Mouse (Mus musculus) CD4-positive, CD25-positive, alpha-beta regulatory T cell, adult 4 months (primary cell): ENCODE data around the gene Hoxc10. TPM values are rescaled to one million over a fixed set of nuclear protein-coding genes. Genes with fewer than 3 reads are reported as not detected.

Experiments used
- ATAC-seq: one replicate; pipeline ENCODE4 v1.8.0; 2017
- polyA plus RNA-seq, 2 experiments: library from polyadenylated mRNA; unstranded; fragments of 100-300 nt; shearing (Covaris generic); gene quantifications; one replicate each; pipeline ENCODE4 v1.2.1; 2017

Hoxc10 gene
- polyA plus RNA-seq: not detected

- ATAC-seq: no peak
Observed at GRCm38 (mm10) chr15:102966776-102967311, at the start of gene Hoxc10. TSS of gene Hoxc10 (plus strand) at chr15:102966796.

DNA sequence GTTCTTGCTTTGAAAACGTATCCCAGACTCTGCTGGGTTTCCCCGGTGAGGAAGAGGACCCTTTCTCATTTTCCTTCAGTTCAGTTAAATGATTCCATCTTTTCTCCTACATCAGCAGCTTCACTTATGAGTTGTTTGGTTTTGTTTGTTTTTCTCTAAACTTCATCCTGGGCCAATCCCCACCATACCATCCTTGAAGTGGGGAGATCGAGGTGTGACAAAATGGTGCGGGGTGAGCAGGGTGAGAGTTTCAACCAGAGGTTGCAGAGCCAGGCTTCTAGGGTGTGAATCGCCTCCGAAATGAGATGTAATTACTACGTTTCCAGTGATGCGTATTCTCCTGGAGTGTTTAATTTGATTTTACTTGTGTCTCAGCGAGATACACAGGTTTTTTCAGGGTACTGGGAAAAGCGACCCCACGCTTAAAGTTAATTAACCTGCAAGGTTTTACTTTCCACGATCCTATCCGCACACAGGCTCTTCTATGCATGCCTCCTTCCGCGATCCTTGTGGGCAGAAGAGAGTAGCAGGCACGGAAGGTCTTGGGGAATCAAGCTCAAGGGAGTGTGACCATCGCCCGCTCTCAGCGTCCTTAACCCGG, 48.5 kb upstream of the Hoxc10 start:
- no peak for ATAC-seq

- no peak for ATAC-seq
Observed at GRCm38 (mm10) chr15:102918611-102919265, 47.9 kb upstream of the Hoxc10 start.

DNA sequence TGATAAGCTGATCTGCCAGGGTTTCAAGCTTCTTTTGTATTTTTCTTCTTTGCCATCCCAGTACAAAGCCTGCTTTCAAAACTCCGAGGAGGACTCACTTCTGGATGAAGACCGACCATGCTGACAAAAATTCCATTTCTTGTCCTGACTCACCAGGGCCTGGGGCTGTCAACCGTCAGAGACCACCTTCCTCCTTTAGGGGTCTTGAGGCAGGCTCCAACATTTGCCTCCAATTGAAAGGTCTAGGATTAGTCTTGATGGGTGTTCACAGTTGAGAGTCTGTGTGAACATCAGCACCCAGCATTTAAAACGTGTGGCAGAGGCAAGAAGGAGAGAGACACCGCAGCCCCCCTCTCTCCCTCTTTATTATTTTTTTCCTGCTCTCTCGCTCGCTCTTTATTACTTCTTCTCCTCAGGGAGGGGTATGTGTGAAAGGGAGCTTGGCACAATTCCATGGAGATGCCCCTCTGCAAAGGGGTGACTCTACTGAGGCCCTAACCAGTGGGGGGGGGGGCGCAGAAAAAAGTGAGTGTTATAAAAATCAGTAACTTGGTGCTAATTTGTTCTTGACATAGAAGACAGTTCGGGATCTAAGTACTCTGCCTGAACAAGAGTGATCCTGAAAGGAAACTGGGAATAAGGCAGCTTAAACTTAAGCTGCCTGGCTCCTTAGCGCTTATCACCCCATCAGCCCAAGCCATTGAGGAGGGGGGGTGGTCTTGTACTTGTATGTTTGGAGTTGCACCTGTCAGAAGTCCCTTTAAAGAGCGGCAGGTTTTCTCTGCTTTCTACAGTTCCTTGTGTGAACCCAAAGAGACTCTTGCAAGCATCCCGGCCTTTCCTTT, 47.0 kb upstream of the Hoxc10 start:
- ATAC-seq: no peak

DNA sequence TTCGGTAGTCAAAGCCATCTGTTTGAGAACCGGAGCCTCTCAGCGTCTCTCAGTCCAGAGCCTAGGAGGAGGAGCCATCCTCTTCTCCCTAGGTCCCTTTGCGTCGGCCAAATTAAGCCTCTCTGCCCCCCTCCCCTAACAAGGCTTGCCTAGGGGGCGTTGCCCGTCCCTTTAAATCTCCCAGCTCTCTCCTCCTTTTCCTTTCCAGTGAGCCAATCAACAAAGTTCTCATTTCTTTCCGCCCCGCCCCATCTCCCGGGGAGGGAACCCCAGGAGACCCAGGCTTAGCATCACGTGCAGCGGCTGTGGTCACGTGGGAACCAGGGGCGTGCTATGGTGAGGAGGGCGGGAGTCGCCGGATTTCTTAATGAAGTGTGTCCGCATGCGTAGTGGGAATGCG, 46.0 kb upstream of the Hoxc10 start:
- peak; percentile 26 for ATAC-seq

DNA sequence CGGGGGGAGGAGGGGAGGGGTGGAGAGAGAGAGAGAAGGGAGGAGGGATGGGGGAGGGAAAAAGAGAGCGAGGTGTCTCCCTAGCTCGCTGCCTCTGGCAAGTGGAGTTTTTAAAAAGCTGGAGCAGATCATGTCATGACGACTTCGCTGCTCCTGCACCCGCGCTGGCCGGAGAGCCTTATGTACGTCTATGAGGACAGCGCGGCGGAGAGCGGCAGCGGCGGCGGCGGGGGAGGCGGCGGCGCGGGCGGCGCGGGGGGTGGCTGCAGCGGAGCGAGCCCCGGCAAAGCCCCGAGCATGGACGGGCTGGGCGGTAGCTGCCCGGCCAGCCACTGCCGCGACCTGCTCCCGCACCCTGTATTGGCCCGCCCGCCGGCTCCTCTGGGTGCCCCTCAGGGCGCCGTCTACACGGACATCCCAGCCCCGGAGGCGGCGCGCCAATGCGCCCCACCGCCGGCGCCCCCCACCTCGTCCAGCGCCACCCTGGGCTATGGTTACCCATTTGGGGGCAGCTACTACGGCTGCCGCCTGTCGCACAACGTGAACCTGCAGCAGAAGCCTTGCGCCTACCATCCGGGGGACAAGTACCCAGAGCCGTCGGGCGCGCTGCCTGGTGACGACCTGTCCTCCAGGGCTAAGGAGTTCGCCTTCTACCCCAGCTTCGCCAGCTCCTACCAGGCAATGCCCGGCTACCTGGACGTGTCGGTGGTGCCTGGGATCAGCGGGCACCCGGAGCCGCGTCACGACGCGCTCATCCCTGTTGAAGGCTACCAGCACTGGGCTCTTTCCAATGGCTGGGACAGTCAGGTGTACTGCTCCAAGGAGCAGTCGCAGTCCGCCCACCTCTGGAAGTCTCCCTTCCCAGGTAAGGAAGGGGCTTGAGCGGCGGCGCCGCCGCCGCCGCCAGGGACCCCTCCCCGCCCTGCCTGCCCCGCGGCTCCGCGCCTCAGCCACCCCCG, 45.3 kb upstream of the Hoxc10 start, which contains the start of gene Hoxc13:
Gene Hoxc13, plus strand, starts transcription at position 51 of the 959 bp plus-strand sequence.
- ATAC-seq: no peak

- ATAC-seq: no peak
Observed at GRCm38 (mm10) chr15:102922012-102922362, 44.6 kb upstream of the Hoxc10 start.

DNA sequence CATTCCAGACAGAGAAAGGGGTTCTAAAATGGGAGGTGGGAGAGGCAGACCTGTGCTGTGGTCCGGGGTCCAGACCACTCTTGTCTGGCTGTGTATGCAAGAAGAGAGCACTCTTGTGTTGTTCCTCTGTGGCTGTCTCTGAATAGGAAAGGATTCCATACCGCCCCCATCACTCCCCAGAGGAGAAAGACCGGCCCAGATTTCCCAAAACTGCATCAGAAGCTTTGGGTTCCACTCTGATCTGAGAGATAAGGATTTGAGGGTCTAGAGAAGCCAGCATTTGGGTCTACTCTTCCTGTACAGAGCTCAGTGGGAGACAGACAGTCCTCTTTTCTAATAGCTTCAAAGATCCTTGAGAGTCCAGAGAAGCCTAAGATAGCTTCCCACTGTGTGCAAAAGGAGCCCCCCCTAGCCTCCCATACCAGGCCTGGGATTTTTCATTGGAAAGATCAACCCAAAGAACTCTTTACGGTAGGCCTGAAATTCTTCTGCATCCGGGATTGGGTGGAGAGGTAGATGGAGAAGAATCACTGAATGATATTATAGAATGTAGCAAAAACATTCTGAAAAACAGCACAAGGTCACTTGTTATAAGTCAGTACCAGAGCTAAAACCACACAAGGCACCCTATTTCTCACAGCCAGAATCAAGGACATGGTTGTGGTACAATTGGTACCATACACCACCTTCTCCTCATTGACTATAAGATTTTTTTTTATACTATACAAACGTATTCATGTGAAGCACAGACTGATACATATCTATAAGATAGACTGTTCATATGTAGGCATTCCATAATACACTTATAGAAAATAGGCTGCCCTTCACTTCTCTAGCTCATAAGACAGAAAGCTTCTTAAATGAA, 43.7 kb upstream of the Hoxc10 start:
- no peak for ATAC-seq

GRCm38 (mm10) chr15:102927032-102927645, 39.5 kb upstream of the Hoxc10 start:
- no peak for ATAC-seq

DNA sequence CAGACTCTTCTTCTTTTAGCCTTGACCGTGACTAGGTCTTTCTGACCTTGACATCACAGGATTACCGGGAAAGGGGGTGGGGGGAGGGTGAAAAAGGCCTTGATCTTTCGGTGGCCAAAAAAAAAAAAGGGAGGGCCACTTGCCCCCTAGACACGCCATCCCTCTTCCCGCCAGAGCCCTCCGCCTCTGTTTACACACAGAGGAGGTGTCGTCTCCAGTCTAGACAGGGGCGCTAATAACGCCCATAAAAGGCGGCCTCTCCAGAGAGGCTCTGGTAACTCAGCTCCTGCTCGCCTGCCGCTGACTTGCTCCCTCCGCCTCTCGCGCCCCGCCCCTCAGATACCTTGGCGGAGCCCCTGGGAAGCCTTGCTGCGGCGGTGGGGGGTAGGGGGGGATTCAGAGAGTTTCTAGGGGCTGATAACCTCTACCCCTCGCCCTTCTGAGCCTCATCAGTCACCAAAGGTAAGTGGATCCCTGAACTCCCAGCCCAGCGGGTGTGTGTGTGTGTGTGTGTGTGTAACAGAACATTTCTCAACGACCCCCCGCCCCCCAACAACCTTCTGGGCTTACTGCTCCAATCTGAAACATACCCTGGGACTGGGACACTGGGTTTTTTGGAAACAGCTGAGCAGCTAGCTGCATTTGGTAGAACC, 34.8 kb upstream of the Hoxc10 start:
- no peak for ATAC-seq

DNA sequence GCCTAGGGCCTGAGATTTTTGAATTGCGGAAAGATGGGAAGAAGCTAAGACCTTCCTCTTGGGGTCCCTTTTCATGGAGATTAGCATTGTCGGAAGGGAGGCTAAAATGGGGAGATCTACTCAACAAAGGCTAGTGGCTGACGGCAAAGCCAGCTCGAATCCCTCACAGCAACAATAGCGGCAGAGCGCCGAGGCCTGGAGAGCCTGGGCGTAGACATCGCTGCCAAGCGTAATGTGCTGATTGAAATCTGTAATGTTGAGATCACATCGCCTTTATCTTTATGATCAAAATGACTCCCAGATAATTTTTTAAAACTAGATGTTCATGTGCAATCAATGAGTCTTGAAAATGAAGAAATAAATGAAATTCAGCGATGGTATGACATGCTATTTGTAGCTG, 32.2 kb upstream of the Hoxc10 start:
- no peak for ATAC-seq

DNA sequence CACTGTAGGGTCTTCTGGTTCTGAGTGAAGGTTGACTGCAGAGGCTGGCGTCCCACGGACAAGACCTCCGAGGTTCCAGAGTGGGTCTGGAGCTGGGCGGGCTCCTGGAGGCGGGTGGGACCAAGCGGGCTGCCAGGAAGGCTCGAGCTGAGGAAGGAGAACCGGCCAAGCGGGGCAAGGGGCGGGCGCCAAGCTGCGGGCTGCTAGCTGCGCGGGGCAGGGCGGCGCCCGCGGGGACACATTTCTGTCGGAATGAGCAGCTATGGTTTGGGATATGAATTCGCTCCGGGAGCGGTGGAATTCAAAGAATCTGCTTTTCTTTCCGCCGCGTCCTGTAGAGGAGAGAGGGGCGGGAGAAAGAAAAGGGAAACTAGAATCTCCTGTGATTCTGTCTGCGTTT, 31.7 kb upstream of the Hoxc10 start:
- ATAC-seq: no peak

DNA sequence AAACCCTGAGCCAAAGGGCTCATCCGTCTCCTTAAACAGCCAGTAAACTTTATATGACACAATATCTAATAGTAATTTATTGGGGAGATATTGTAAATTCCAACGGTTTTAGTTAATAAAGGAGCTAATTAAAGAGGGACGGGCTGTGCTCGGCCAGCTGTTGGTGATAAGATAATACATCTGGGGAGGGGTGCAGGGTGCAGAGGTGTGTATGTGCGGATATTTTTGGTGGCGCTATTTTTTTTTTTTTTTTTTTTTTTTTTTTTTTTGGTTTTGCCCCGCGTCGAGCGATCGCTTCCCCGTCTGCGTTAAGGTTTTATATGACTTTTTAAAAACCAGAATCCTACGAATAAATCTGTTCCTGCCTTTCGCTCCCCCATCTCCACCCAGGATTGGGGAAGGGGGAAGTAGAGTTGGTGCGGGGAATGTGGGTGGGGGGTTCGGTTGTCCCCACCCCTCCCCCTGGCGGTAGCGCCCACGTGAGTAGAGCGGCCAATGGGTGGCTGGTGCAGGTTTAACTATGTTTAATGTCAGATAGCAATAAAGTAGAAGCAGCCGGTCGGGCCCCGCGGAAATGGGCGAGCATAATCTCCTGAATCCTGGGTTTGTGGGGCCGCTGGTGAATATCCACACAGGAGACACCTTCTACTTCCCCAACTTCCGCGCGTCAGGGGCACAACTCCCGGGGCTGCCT, 30.2 kb upstream of the Hoxc10 start, which contains the start of gene Hoxc12:
Gene Hoxc12, plus strand, starts transcription at position 479 of the 694 bp plus-strand sequence.
- ATAC-seq: no peak

GRCm38 (mm10) chr15:102937036-102937666, 29.4 kb upstream of the Hoxc10 start:
- ATAC-seq: no peak

- ATAC-seq: no peak
Observed at GRCm38 (mm10) chr15:102939256-102940155, 27.1 kb upstream of the Hoxc10 start.

DNA sequence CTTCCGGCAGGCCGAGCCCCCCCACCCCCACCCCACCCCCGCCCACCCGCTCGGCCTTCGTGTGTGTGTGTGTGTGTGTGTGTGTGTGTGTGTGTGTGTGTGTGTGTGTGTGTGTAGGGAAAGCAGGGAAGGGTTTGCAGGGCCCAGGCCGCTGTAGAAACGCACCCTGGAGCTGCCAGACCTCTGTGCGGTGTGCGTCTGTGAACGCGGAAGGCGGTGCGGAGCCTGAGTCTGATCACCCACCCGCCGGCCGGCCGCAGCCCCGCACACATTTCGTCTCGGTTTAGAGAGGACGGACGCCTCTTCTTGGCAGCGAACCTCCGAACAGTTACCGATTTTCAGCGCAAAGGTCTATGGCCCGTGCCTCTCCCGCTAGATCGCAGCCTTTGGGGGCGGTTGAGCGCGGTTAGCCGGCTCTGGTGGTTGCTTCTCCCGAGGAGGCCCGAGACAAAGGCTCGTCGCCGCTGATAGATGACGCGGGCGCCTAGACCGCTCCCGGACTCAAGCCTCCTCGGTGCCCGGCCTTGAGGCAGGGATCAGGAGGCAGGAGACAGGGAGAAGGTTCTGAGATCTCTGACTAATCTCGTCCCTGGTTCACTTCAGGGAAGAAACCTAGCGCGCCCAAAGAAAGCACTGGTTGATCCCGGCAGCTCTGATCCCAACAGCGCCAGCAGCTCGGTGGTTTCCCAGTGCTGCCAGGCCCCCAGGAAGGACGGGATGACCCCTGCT, 23.7 kb upstream of the Hoxc10 start:
- ATAC-seq: no peak

- no peak for ATAC-seq
Observed at GRCm38 (mm10) chr15:102943468-102943813, 23.2 kb upstream of the Hoxc10 start.
